Mouse (Mus musculus) megakaryocyte-erythroid progenitor cell, adult 5 weeks (primary cell): ENCODE data around the gene Rhobtb1. TPM values are rescaled to one million over a fixed set of nuclear protein-coding genes. Genes with fewer than 3 reads are reported as not detected.

Experiments
- polyA plus RNA-seq: library from polyadenylated mRNA; stranded (reverse); fragments of >175 nt; gene quantifications from 2 replicates; pipeline ENCODE4 v1.2.3, GENCODE M21; 2012

Gene Rhobtb1
- 1.5 and 1.9 TPM in 2 replicates for polyA plus RNA-seq

DNA sequence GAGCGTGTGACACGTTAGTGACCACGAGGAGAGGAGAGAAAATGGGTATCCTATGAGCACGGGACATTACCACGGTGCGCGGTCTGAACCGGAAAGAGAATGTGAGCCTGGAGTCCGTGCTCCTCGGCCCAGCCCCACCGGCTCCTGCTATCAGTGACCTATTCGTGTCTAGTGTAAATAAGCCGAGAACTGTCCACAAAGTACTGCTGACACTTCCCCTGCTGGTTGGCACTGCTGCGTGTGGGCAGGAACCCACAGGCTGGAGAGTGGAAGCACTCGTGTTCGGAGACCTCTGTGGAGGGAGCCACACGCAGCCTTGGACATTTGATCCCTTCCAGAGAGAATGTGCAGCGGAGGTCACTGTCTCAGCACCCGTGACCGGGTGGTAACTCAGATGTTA, at the start of gene Rhobtb1:
Gene Rhobtb1 (plus strand): TSS at position 390 of the 400 bp plus-strand sequence.

DNA sequence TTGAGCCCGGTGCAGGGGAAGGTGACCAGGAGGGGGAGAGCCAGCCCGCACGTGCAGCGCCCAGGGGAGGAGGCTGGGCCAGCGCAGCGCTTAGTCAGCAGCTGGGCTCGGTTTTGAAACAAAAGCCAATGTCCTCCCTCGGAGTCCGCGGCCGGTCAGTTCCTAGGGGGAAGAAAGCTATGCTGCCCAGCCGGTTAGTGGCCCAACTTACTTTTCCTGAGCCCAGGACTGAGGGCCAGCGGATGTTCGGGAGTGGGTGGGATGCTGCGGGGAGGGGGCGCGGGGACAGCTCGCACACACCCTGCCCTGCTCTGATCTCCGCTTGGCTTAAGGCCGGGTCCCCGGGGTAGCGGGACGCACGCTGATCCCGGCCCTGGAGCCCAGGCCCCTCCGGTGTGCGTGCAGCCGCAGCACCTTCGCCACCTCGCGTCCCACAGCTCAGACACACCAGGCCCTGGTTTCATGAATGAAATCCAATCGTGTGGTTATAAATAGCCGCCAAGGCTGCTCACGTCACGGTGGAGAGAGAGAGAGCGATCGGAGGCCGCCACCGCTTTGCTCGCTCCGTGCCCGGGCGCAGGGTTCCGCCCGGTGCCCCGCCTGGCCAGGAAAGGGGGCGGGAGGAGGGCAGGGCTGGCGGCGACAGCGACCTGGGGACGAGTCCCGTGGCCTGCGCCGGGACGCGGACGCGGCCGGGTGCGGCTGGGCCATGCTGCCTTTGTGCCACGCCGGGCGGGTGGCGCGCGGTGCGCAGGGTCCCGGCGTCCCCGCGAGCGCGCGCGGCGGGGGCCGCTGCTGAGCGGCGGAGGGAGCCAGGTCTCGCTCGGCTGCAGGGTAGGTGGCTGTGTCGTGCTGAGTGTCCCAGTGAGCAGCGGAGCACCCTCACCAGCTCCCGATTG, 61.6 kb downstream of the Rhobtb1 start, which contains the start of gene A930033H14Rik:
Gene A930033H14Rik (minus strand): TSS at position 557 of the 899 bp plus-strand sequence.

Other genes with a start within 250 kb of the Rhobtb1 start
- gene A930033H14Rik, start 61.7 kb downstream of the Rhobtb1 start, polyA plus RNA-seq: 0.31 and 0.49 TPM in 2 replicates
- 30.3 and 38.4 TPM in 2 replicates for gene Cdk1, start 201.5 kb downstream of the Rhobtb1 start, polyA plus RNA-seq
- 0.02 and 0.14 TPM in 2 replicates for gene Ank3, start 247.3 kb downstream of the Rhobtb1 start, polyA plus RNA-seq